Mouse (Mus musculus): ENCODE measurements at regions not wholly inside any gene's neighbourhood (a gene's known extent, or its start where the extent isn't known, plus 50 kb on each side); places are given as distances from the start of the nearest gene placed in this dataset.

GRCm38 (mm10) chr13:116495641-116496040 lies 186.2 kb upstream of the Isl1 start:
- TF ChIP-seq CTCF (IDR thresholded peaks at IDR 0.05; ENCODE audit: borderline replicate concordance, insufficient read depth, low read depth, low read length) = no peak
- no peak for TF ChIP-seq POLR2A (IDR thresholded peaks at IDR 0.05; ENCODE audit: borderline replicate concordance, insufficient read depth, low read length)
